Mouse (Mus musculus) hindbrain, postnatal 0 days (tissue): ENCODE results near the gene Pah. TPM values are rescaled to one million over a fixed set of nuclear protein-coding genes. Genes with fewer than 3 reads are reported as not detected.
A peak's percentile ranks its signal among the peaks of the same experiment; 100 is the strongest.

Experiments used
- ATAC-seq: fragments of 200-750 bp; cut with Nextera tagmentation; 2 replicates; pipeline ENCODE4 v1.8.0; 2017; ENCODE audit warnings: mild to moderate bottlenecking, moderate TSS enrichment, moderate library complexity
- DNase-seq: peaks from one replicate; pipeline ENCODE4 v3.0.0-alpha.2; 2015; ENCODE audit warnings: low spot score
- H3K27ac ChIP-seq: fragments of 300-500 bp; sonication (generic); 2 replicates; pipeline ENCODE4 v1.5.1; 2014; ENCODE audit warnings: mild to moderate bottlenecking
- H3K27me3 ChIP-seq: fragments of 300-500 bp; sonication (generic); 2 replicates; pipeline ENCODE4 v1.6.1; 2014; ENCODE audit warnings: low read length, mixed read lengths; ENCODE audit not compliant: insufficient read depth
- H3K36me3 ChIP-seq: fragments of 300-500 bp; sonication (generic); 2 replicates; pipeline ENCODE4 v1.6.1; 2014; ENCODE audit warnings: low read length, mixed read lengths; ENCODE audit not compliant: insufficient read depth
- H3K4me1 ChIP-seq: fragments of 300-500 bp; sonication (generic); 2 replicates; pipeline ENCODE4 v1.6.1; 2014; ENCODE audit warnings: antibody characterized with exemption, low read length, mixed read lengths; ENCODE audit not compliant: insufficient read depth
- H3K4me2 ChIP-seq: fragments of 300-500 bp; sonication (generic); 2 replicates; pipeline ENCODE4 v1.6.1; 2014; ENCODE audit warnings: low read depth, mild to moderate bottlenecking, low read length, moderate library complexity, mixed read lengths
- H3K4me3 ChIP-seq: fragments of 300-500 bp; sonication (generic); 2 replicates; pipeline ENCODE4 v1.5.1; 2014; ENCODE audit warnings: low read length
- H3K9ac ChIP-seq: fragments of 300-500 bp; sonication (generic); replicated peaks from 2 replicates; pipeline ENCODE4 v1.6.1; 2014; ENCODE audit warnings: mild to moderate bottlenecking, low read length, moderate library complexity, mixed read lengths
- H3K9me3 ChIP-seq: fragments of 300-500 bp; sonication (generic); 2 replicates; pipeline ENCODE4 v1.6.1; 2016; ENCODE audit warnings: low read length, mixed read lengths
- CTCF ChIP-seq: IDR thresholded peaks from 2 replicates; pipeline ENCODE4 v1.5.1; 2016; ENCODE audit warnings: antibody characterized with exemption, control low read depth, low read depth
- WGBS: fragments of 180-500 bp; shearing (Covaris S2); extraction: QIAGEN DNeasy Blood & Tissue Kit; methylation state at CpG from one replicate; pipeline ENCODE4 v1.1.7; 2014; 5-methylcytosine and 5-hydroxymethylcytosine counted together
- polyA plus RNA-seq: library from polyadenylated mRNA; unstranded; fragments of >200 nt; fragmentation: Nextera tagmentation; extraction: Ambion mirVana; gene quantifications from 2 replicates; pipeline ENCODE4 v1.2.1, GENCODE M21; 2015
- total RNA-seq: library from RNA; depleted of rRNA; stranded (reverse); fragments of >200 nt; gene quantifications from 2 replicates; pipeline ENCODE4 v1.2.3, GENCODE M21; 2014; rRNA removed

The Pah gene
- total RNA-seq (0.07 and 0.37 TPM in 2 replicates), polyA plus RNA-seq (0.10 TPM in 2 replicates)

- no peak within 1 kb of the TSS for H3K9ac ChIP-seq
- no peaks in the 10 kb centered on the region for H3K9me3 ChIP-seq
- H3K4me1 ChIP-seq, result no peaks in the 10 kb centered on the region
- H3K27me3 ChIP-seq, result no peaks in the 10 kb centered on the region
- H3K27ac ChIP-seq, result no peak within 1 kb of the TSS
- DNase-seq (no peak), ATAC-seq (no peak)
- H3K36me3 ChIP-seq, result no peaks in the 10 kb centered on the region
- 80% methylated on average over 5 of the region's 5 CpGs for WGBS
- no peak within 1 kb of the TSS for H3K4me3 ChIP-seq
- TF ChIP-seq CTCF, result no peak
- H3K4me2 ChIP-seq, result no peak within 1 kb of the TSS
Measured at GRCm38 (mm10) chr10:87521646-87522045, at the start of gene Pah. Pah (plus strand) TSS chr10:87521795.

GRCm38 (mm10) chr10:87473475-87474131 lies 48.0 kb upstream of the Pah start:
- no peaks in the 10 kb centered on the region for H3K36me3 ChIP-seq
- no peak overlapping the region for H3K4me3 ChIP-seq
- no peak for TF ChIP-seq CTCF
- ATAC-seq, result no peak
- H3K27me3 ChIP-seq, result no peaks in the 10 kb centered on the region
- H3K9me3 ChIP-seq, result no peaks in the 10 kb centered on the region
- H3K4me2 ChIP-seq, result no peak overlapping the region
- no peak for DNase-seq
- H3K27ac ChIP-seq, result no peak overlapping the region
- 25% methylated on average over 10 of the region's 10 CpGs for WGBS
- H3K4me1 ChIP-seq, result no peaks in the 10 kb centered on the region
- no peak overlapping the region for H3K9ac ChIP-seq

GRCm38 (mm10) chr10:87474971-87475370 lies 46.6 kb upstream of the Pah start:
- Histone ChIP-seq H3K27me3 (no peaks in the 10 kb centered on the region), H3K9me3 (no peaks in the 10 kb centered on the region), H3K27ac (no peak overlapping the region), H3K4me2 (no peak overlapping the region), H3K36me3 (no peaks in the 10 kb centered on the region), H3K4me1 (no peaks in the 10 kb centered on the region), H3K9ac (no peak overlapping the region), H3K4me3 (no peak overlapping the region)
- DNase-seq (no peak), ATAC-seq (no peak)
- WGBS, result 38% methylated on average over 2 of the region's 2 CpGs
- TF ChIP-seq CTCF, result no peak

- H3K27me3 ChIP-seq, result no peaks in the 10 kb centered on the region
- no peaks in the 10 kb centered on the region for H3K9me3 ChIP-seq
- no peak for TF ChIP-seq CTCF
- ATAC-seq (no peak), DNase-seq (no peak)
- H3K4me3 ChIP-seq, result no peak overlapping the region
- no peak overlapping the region for H3K27ac ChIP-seq
- 29% methylated on average over 5 of the region's 5 CpGs for WGBS
- H3K4me2 ChIP-seq, result no peak overlapping the region
- no peaks in the 10 kb centered on the region for H3K36me3 ChIP-seq
- H3K4me1 ChIP-seq, result no peaks in the 10 kb centered on the region
- no peak overlapping the region for H3K9ac ChIP-seq
Measured at GRCm38 (mm10) chr10:87477895-87478294, 43.7 kb upstream of the Pah start.

- Histone ChIP-seq H3K27me3 (no peaks in the 10 kb centered on the region), H3K36me3 (no peaks in the 10 kb centered on the region), H3K9ac (0 out of 2 replicates have a peak overlapping the region, but pooled peaks have one; percentile 31), H3K4me2 (peak overlapping the region; percentile 92), H3K4me1 (peaks cover 6% of the 10 kb centered on the region), H3K9me3 (no peaks in the 10 kb centered on the region), H3K27ac (peak overlapping the region; percentile 69), H3K4me3 (peak overlapping the region; percentile 40)
- ATAC-seq (peak; percentile 38), DNase-seq (no peak)
- no peak for TF ChIP-seq CTCF
- WGBS, result 2% methylated on average over 17 of the region's 17 CpGs
Measured at GRCm38 (mm10) chr10:87484831-87485720, 36.5 kb upstream of the Pah start.

GRCm38 (mm10) chr10:87485721-87486620 lies 35.6 kb upstream of the Pah start:
- 1% methylated on average over 33 of the region's 33 CpGs for WGBS
- H3K9ac ChIP-seq, result peak overlapping the region; percentile 31
- ATAC-seq (peak; percentile 76), DNase-seq (peak; percentile 87)
- no peaks in the 10 kb centered on the region for H3K36me3 ChIP-seq
- no peaks in the 10 kb centered on the region for H3K27me3 ChIP-seq
- H3K4me2 ChIP-seq, result peak overlapping the region; percentile 92
- TF ChIP-seq CTCF, result no peak
- H3K27ac ChIP-seq, result peak overlapping the region; percentile 69; the same call in 1 of the 2 replicates
- H3K4me3 ChIP-seq, result peak overlapping the region; percentile 40
- H3K9me3 ChIP-seq, result no peaks in the 10 kb centered on the region
- H3K4me1 ChIP-seq, result peaks cover 6% of the 10 kb centered on the region
